Mouse (Mus musculus) Patski (cell line): ENCODE measurements at regions not wholly inside any gene's neighbourhood (a gene's known extent, or its start where the extent isn't known, plus 50 kb on each side); places are given as distances from the start of the nearest gene placed in this dataset.

Experiments
- ATAC-seq: fragments of 100-300 bp; one replicate; pipeline ENCODE4 v1.8.0; 2021
- CTCF ChIA-PET: fragments of 350-600 bp; sonication (Branson Sonifier 250); formaldehyde crosslinking; loops from one replicate; lab custom pipeline; 2022; ENCODE audit warnings: inconsistent platforms; lab: Charles Lee
- POLR2A ChIA-PET: fragments of 350-600 bp; sonication (Branson Sonifier 250); formaldehyde crosslinking; loops from one replicate; lab custom pipeline; 2022; ENCODE audit warnings: antibody characterized with exemption, inconsistent platforms; lab: Charles Lee
- DNase-seq: peaks from one replicate; pipeline ENCODE4 v3.0.0-alpha.2; 2011; ENCODE audit warnings: low read depth, low spot score
- H3K27me3 ChIP-seq: fragments of 371-371 bp; one replicate; pipeline ENCODE4 v1.5.1; 2021
- CTCF ChIP-seq: fragments of 100-300 bp; IDR thresholded peaks from one replicate; pipeline ENCODE4 v1.5.1; 2021
- in situ Hi-C: fragments of 300-500 bp; cut with MboI; formaldehyde crosslinking; loops from 3 replicates; pipeline ENCODE4 v1.11.1; 2018; ENCODE audit warnings: low pct_unique_long_range_greater_than_20kb, mixed read lengths

GRCm38 (mm10) chr12:42138177-42138576 is 651.9 kb upstream of the Lrrn3 start:
- in situ Hi-C loops = no loop called here
- no peak for DNase-seq
- ATAC-seq = no peak
- TF ChIP-seq CTCF = no peak
- CTCF ChIA-PET = no interaction called here
- H3K27me3 ChIP-seq = no peaks in the 10 kb centered on the region
- POLR2A ChIA-PET = no interaction called here

DNA sequence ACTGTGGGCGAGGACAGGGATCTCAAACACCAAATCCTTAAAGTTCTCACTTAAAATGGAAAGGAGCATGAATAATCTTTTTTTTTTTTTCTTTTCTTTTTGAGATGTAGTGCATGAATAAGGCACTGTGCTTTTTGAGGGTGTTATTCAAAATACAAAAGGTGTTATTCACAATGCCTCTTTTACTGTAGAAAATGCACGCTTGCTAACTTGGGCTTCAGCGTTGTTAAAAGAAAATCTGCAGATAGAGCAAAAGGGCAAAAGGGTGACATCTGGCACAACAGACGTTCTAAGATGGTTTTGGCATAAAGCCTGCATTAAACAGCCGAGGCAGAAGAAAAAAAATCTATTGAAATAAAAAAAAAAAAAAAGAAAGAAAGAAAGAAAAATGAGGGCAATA is 651.5 kb upstream of the Lrrn3 start:
- TF ChIP-seq CTCF = no peak
- DNase-seq (no peak), ATAC-seq (no peak)
- ChIA-PET CTCF (no interaction called here), POLR2A (no interaction called here)
- in situ Hi-C loops = no loop called here
- no peaks in the 10 kb centered on the region for H3K27me3 ChIP-seq

DNA sequence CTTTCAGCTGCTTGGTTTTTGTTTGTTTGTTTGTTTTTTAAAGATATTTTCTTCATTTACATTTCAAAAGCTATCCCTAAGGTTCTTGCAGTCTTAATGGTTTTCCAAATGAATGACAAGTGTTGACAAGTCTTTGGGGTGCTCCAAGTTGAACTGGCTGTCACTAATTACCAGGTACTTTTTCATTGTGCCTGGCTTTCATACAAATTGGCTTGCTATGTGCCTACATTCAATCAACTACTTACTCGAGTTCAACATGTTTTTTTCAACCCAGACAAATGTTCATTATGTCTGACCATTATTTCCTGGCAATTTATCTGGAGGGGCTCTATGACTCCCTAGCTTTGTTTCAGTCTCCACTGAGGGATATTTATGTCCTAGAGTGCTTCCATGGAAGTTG is 614.0 kb upstream of the Lrrn3 start:
- no peaks in the 10 kb centered on the region for H3K27me3 ChIP-seq
- in situ Hi-C loops = no loop called here
- TF ChIP-seq CTCF = no peak
- CTCF ChIA-PET = no interaction called here
- DNase-seq = no peak
- no peak for ATAC-seq
- POLR2A ChIA-PET = no interaction called here

- DNase-seq (no peak), ATAC-seq (no peak)
- ChIA-PET CTCF (no interaction called here), POLR2A (no interaction called here)
- in situ Hi-C loops = no loop called here
- no peak for TF ChIP-seq CTCF
- peaks cover 12% of the 10 kb centered on the region for H3K27me3 ChIP-seq
These were observed 584.2 kb upstream of the Lrrn3 start for GRCm38 (mm10) chr12:42070401-42070800.

DNA sequence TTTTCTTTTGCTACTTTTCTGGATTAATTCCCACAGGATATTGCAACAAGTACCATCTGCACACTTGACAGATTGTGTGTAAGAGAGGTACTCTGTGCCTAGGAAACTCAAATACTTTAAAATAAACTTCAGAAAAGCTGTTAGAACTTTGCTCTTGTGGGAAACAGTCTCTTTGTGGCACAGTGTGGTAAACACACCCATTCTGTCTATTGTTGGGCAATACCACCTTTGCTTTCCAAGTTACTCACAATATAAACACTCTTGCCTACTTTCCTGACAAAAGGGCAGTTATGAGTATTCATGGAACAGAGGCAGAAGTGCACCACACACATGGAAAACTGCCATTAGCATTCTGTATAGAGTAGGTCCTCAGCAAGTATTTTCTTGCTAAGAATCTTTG is 577.5 kb upstream of the Lrrn3 start:
- ChIA-PET CTCF (no interaction called here), POLR2A (no interaction called here)
- no peak for TF ChIP-seq CTCF
- ATAC-seq (no peak), DNase-seq (no peak)
- in situ Hi-C loops = no loop called here
- peaks cover 9% of the 10 kb centered on the region for H3K27me3 ChIP-seq

- ATAC-seq (no peak), DNase-seq (no peak)
- TF ChIP-seq CTCF = no peak
- H3K27me3 ChIP-seq = peaks cover 4% of the 10 kb centered on the region
- ChIA-PET CTCF (no interaction called here), POLR2A (no interaction called here)
- in situ Hi-C loops = no loop called here
These were observed 562.8 kb upstream of the Lrrn3 start for GRCm38 (mm10) chr12:42049056-42049455.

DNA sequence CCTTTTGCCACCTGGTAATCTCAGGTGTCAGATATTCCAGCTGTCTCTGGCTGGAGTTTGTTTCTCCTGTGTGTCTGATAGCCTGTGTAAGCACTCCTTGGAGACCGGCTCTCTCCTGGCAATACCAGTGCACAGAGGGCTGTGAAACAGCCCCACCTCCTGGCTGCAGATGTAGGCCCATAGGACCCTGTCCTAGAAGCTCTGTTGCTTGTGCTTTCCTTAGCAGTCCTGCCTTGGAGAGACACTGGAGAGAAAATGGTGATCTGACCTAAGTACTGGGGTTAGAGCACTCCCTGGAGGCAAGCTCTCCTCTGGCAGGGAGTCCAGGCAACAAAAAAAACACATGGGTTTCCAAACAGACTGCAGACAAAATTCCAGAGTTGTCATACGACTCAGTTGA is 541.6 kb upstream of the Lrrn3 start:
- DNase-seq = no peak
- ATAC-seq = no peak
- in situ Hi-C loops = no loop called here
- CTCF ChIA-PET = no interaction called here
- no peaks in the 10 kb centered on the region for H3K27me3 ChIP-seq
- peak; percentile 45 for TF ChIP-seq CTCF
- POLR2A ChIA-PET = no interaction called here

DNA sequence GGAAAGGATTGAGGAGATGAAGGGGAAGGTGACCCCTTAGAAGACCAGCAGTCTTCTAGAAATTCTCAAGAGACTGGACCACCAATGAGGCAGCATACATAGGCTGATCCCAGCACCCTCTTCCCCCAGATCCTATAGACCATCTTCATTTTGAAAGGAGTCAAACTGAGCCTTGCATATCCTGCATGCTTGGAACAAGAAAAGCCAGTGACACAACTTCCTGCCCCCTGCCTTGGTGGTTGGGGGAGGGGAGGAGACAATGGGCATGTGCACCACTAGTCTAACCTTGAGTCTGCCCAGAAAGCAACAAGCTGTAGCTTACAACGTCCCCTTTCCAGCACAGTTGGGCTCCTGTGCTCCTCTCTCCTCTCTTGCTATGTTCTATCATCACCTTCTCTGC is 531.3 kb upstream of the Lrrn3 start:
- peaks cover 9% of the 10 kb centered on the region for H3K27me3 ChIP-seq
- CTCF ChIA-PET = no interaction called here
- no peak for TF ChIP-seq CTCF
- in situ Hi-C loops = no loop called here
- DNase-seq (no peak), ATAC-seq (no peak)
- POLR2A ChIA-PET = no interaction called here

GRCm38 (mm10) chr12:42008827-42009383 is 522.7 kb upstream of the Lrrn3 start:
- peaks cover 10% of the 10 kb centered on the region for H3K27me3 ChIP-seq
- no peak for TF ChIP-seq CTCF
- CTCF ChIA-PET = no interaction called here
- ATAC-seq (peak; percentile 65), DNase-seq (no peak)
- POLR2A ChIA-PET = interaction anchor here (0.5 kb wide), 1 partner anchor 40 kb away, joined by 3 read pairs; no protein-coding TSS in a partner anchor
- in situ Hi-C loops = no loop called here

DNA sequence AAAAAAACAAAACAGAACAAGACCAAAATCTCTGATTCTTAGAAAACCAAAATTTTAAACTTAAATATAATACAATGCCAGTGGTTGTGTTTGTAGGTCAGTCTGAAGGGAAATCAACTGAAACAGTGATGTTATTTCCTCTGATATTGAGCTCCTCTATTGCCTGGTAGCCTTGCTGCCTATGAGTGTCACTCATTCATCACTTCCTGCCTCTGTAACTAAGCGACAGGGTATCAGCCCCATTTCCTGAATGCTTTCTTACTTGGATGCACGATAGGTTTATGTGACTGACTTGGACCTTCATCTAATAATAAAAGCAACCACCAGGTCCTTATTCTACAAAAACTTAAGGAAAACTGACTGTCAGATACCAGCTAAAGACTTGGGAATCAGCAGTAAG is 520.7 kb upstream of the Lrrn3 start:
- TF ChIP-seq CTCF = no peak
- ChIA-PET POLR2A (interaction anchor here (0.5 kb wide), 1 partner anchor 18 kb away, joined by 4 read pairs; no protein-coding TSS in a partner anchor), CTCF (no interaction called here)
- H3K27me3 ChIP-seq = peaks cover 10% of the 10 kb centered on the region
- DNase-seq (no peak), ATAC-seq (no peak)
- in situ Hi-C loops = no loop called here
